16 mouse cellular contexts compared by ENCODE assay signal in the genomic region with DNA sequence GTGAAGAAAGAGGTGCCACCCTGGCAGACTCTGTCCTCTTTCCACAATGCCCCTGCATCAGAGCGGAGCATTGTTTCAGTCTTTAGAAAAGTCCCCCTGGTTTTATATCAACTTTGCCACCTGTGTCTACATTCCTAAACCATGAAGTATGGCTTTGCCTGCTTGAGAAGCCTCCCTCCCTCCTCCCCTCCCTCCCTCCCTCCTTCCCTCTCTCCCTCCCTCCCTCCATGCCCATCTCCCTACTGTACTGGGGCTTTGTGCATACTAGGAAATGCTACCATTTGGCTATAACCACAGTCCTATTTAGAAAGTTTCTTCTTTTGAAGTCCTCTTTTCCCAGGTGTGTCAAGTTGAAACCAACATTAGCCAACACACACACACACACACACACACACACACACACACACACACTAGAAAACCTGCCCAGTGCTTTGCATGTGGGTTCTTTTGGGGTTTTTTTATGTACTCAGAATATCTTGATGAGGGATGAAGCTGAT. TPM values are rescaled to one million over a fixed set of nuclear protein-coding genes. Genes with fewer than 3 reads are reported as not detected.
DNase-seq lines count a peak whose midpoint lies in the region; ATAC-seq and TF ChIP-seq lines count a peak whose summit lies in the region.
"Had no signal": no experiment of that assay in that cellular context is flagged by ENCODE, and none has a peak within 500 bp of the region (broad histone marks: within the 10 kb centered on the region; RNA-seq: fewer than 3 reads in every experiment).

No protein-coding gene starts in this region.

- DNase-seq in lung, embryonic 14.5 days = peak; percentile 53
- DNase-seq in lung, postnatal 25 days (ENCODE audit: low spot score) = no peak
- DNase-seq in thymus, postnatal 25 days = peak; percentile 48
- no peak for DNase-seq in left cerebral cortex, postnatal 36 days (ENCODE audit: low spot score in 2 of 2)
- DNase-seq: cerebellum, adult 2 months; heart, adult 2 months; heart, postnatal 10 days; right cerebral cortex, postnatal 4 days had no signal

- no peaks in the 10 kb centered on the region for H3K27me3 ChIP-seq in lung, embryonic 14.5 days (ENCODE audit: insufficient read depth, low read length)
- H3K27me3 ChIP-seq in liver, embryonic 12.5 days (replicated peaks) = no peaks in the 10 kb centered on the region
- H3K27me3 ChIP-seq in midbrain, embryonic 16.5 days (ENCODE audit: control insufficient read depth, insufficient read depth, low read depth, low read length) = no peaks in the 10 kb centered on the region
- H3K27me3 ChIP-seq: embryonic facial prominence, embryonic 15.5 days; hindbrain, embryonic 15.5 days had no signal

- no peak overlapping the region for H3K4me2 ChIP-seq in lung, embryonic 14.5 days
- no peak overlapping the region for H3K4me2 ChIP-seq in liver, embryonic 12.5 days
- H3K4me2 ChIP-seq in midbrain, embryonic 16.5 days (ENCODE audit: low read length) = no peak overlapping the region
- H3K4me2 ChIP-seq: embryonic facial prominence, embryonic 15.5 days; hindbrain, embryonic 15.5 days had no signal

- TF ChIP-seq CTCF in lung, embryonic 14.5 days (IDR thresholded peaks at IDR 0.05; ENCODE audit: low read depth) = no peak

- WGBS in lung, embryonic 14.5 days = 57% methylated on average over 1 of the region's 1 CpGs
- WGBS in liver, embryonic 12.5 days (ENCODE audit: insufficient replicate concordance) = 79% methylated on average over 1 of the region's 1 CpGs
- 95% methylated on average over 1 of the region's 1 CpGs for WGBS in midbrain, embryonic 16.5 days

- no peak overlapping the region for H3K9ac ChIP-seq in lung, embryonic 14.5 days
- no peak overlapping the region for H3K9ac ChIP-seq in liver, embryonic 12.5 days
- H3K9ac ChIP-seq in midbrain, embryonic 16.5 days (ENCODE audit: low read depth, low read length) = no peak overlapping the region
- H3K9ac ChIP-seq: embryonic facial prominence, embryonic 15.5 days; hindbrain, embryonic 15.5 days had no signal

- peak; percentile 33; the same call in 1 of the 2 replicates for ATAC-seq in lung, embryonic 14.5 days (ENCODE audit: insufficient read depth)
- ATAC-seq in liver, embryonic 12.5 days = peak; percentile 28; the same call in 1 of the 2 replicates
- peak; percentile 57 for ATAC-seq in megakaryocyte-erythroid progenitor cell, adult 5-6 weeks (replicated peaks; ENCODE audit: low FRiP score, low TSS enrichment, poor library complexity, severe bottlenecking)
- ATAC-seq in midbrain, embryonic 16.5 days = no peak
- ATAC-seq: forebrain, embryonic 14.5 days had no signal

- H3K4me1 ChIP-seq in lung, embryonic 14.5 days (ENCODE audit: insufficient read depth) = 0 out of 2 replicates have a peak, but pooled peaks cover 4% of the 10 kb centered on the region
- H3K4me1 ChIP-seq in liver, embryonic 12.5 days = peaks cover 50% of the 10 kb centered on the region
- no peaks in the 10 kb centered on the region for H3K4me1 ChIP-seq in midbrain, embryonic 16.5 days (ENCODE audit: control insufficient read depth, insufficient read depth, low read length)
- H3K4me1 ChIP-seq: embryonic facial prominence, embryonic 15.5 days had no signal

- no peaks in the 10 kb centered on the region for H3K9me3 ChIP-seq in lung, embryonic 14.5 days (ENCODE audit: low read depth, low read length)
- H3K9me3 ChIP-seq in liver, embryonic 12.5 days (replicated peaks) = no peaks in the 10 kb centered on the region
- no peaks in the 10 kb centered on the region for H3K9me3 ChIP-seq in midbrain, embryonic 16.5 days (replicated peaks; ENCODE audit: control insufficient read depth, low read length, poor library complexity, severe bottlenecking)
- H3K9me3 ChIP-seq: embryonic facial prominence, embryonic 15.5 days; hindbrain, embryonic 15.5 days had no signal

- no peak overlapping the region for H3K4me3 ChIP-seq in lung, embryonic 14.5 days (ENCODE audit: low read depth, low read length)
- H3K4me3 ChIP-seq in liver, embryonic 12.5 days = no peak overlapping the region
- no peak overlapping the region for H3K4me3 ChIP-seq in midbrain, embryonic 16.5 days (ENCODE audit: low read depth, low read length)
- H3K4me3 ChIP-seq: embryonic facial prominence, embryonic 15.5 days; heart, adult 2 months; hindbrain, embryonic 15.5 days had no signal

- intact Hi-C loops in left cerebral cortex, postnatal 36 days (cut with DNase I) = no loop called here

- no peaks in the 10 kb centered on the region for H3K36me3 ChIP-seq in lung, embryonic 14.5 days (ENCODE audit: insufficient read depth)
- H3K36me3 ChIP-seq in liver, embryonic 12.5 days = no peaks in the 10 kb centered on the region
- no peaks in the 10 kb centered on the region for H3K36me3 ChIP-seq in midbrain, embryonic 16.5 days (ENCODE audit: control insufficient read depth, insufficient read depth, low read length)
- H3K36me3 ChIP-seq: embryonic facial prominence, embryonic 15.5 days; hindbrain, embryonic 15.5 days had no signal

- peak overlapping the region; percentile 87 for H3K27ac ChIP-seq in lung, embryonic 14.5 days (ENCODE audit: low read depth)
- H3K27ac ChIP-seq in liver, embryonic 12.5 days = peak overlapping the region; percentile 86
- H3K27ac ChIP-seq in midbrain, embryonic 16.5 days (ENCODE audit: low read length) = no peak overlapping the region
- H3K27ac ChIP-seq: embryonic facial prominence, embryonic 15.5 days; heart, adult 2 months; hindbrain, embryonic 15.5 days had no signal

RNA-seq across cellular contexts. Expression of gene Adgrg1, which starts 18.4 kb away (rescaled TPM):
- polyA plus RNA-seq in lung, embryonic 14.5 days (2014; fragmentation: Nextera tagmentation; extraction: Ambion mirVana) = 33.8 and 45.3 TPM in 2 replicates
- 78.5 and 80.9 TPM in 2 replicates for polyA plus RNA-seq in liver, embryonic 12.5 days (2016; fragmentation: Nextera tagmentation; extraction: Ambion mirVana)
- total RNA-seq in megakaryocyte-erythroid progenitor cell, adult 5-6 weeks (2014; fragmentation: Nextera tagmentation) = 150 and 156 TPM in 2 replicates
- total RNA-seq in megakaryocyte-erythroid progenitor cell, adult 5-6 weeks (2017) = 85.4 and 123 TPM in 2 replicates
- polyA plus RNA-seq in midbrain, embryonic 16.5 days (2015; fragmentation: Nextera tagmentation; extraction: Ambion mirVana) = 147 and 153 TPM in 2 replicates
- 10 to 100 TPM; 73.3 to 74.2 TPM for total RNA-seq in left cerebral cortex, postnatal 36 days (2021)

RNA-seq across cellular contexts. Expression of gene Adgrg5, which starts 32.6 kb away (rescaled TPM):
- 0.18 and 0.21 TPM in 2 replicates for polyA plus RNA-seq in lung, embryonic 14.5 days (2014; fragmentation: Nextera tagmentation; extraction: Ambion mirVana)
- 0.90 and 0.91 TPM in 2 replicates for polyA plus RNA-seq in liver, embryonic 12.5 days (2016; fragmentation: Nextera tagmentation; extraction: Ambion mirVana)
- total RNA-seq in megakaryocyte-erythroid progenitor cell, adult 5-6 weeks (2014; fragmentation: Nextera tagmentation) = 0.69 and 1.4 TPM in 2 replicates
- 0.30 and 1.8 TPM in 2 replicates for total RNA-seq in megakaryocyte-erythroid progenitor cell, adult 5-6 weeks (2017)
- 0.62 TPM in 1 of 2 replicates, not detected in the other for polyA plus RNA-seq in midbrain, embryonic 16.5 days (2015; fragmentation: Nextera tagmentation; extraction: Ambion mirVana)
- total RNA-seq in left cerebral cortex, postnatal 36 days (2021) = not detected
- total RNA-seq: gastrocnemius, adult 18-20 months; left cerebral cortex, adult 18-20 months had no signal
- polyA plus RNA-seq: forebrain, embryonic 14.5 days had no signal

RNA-seq across cellular contexts. Expression of gene Ccdc102a, which starts 38.2 kb away (rescaled TPM):
- 29.9 and 34.1 TPM in 2 replicates for polyA plus RNA-seq in lung, embryonic 14.5 days (2014; fragmentation: Nextera tagmentation; extraction: Ambion mirVana)
- polyA plus RNA-seq in liver, embryonic 12.5 days (2016; fragmentation: Nextera tagmentation; extraction: Ambion mirVana) = 9.1 and 10.0 TPM in 2 replicates
- total RNA-seq in megakaryocyte-erythroid progenitor cell, adult 5-6 weeks (2014; fragmentation: Nextera tagmentation) = not detected in 2 replicates
- 0.85 and 1.1 TPM in 2 replicates for total RNA-seq in megakaryocyte-erythroid progenitor cell, adult 5-6 weeks (2017)
- 3.4 and 3.8 TPM in 2 replicates for polyA plus RNA-seq in midbrain, embryonic 16.5 days (2015; fragmentation: Nextera tagmentation; extraction: Ambion mirVana)
- total RNA-seq in left cerebral cortex, postnatal 36 days (2021) = 1 to 10 TPM; 1.8 to 1.9 TPM

Comparison
In these comparisons a context has a peak if more than half of its experiments do, and no peak if none do; other contexts are left out.
1. DNase-seq: peak in lung, embryonic 14.5 days (single experiment) and thymus, postnatal 25 days (single experiment); none in lung, postnatal 25 days (single experiment) and left cerebral cortex, postnatal 36 days (0 of 2).